ENCODE assay signal across 7 mouse cellular contexts in the genomic region with DNA sequence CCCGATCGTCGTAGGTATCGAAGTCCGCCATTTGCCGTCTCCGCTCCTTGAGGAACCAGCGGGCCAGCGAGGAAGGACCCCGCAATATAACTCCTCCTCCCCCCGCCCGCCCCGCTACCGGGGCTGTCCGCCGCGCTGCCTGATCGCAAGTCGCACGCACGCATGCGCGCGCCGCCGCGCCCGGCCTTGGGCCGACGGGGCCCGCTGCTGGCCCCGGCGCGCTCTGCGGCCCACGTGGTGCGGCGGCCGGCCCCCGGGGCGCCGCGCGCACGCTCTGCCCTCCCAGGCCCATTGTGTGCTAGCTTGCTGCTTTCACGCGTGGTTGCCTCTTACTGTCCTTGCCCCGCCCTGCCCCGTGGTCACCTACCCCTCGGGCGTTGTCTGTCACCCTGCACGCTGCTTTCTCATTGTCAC. TPM values are rescaled to one million over a fixed set of nuclear protein-coding genes. Genes with fewer than 3 reads are reported as not detected.
DNase-seq lines count a peak whose midpoint lies in the region; ATAC-seq and TF ChIP-seq lines count a peak whose summit lies in the region.

TSS of gene Eif4h (minus strand) at position 222 of the 414 bp plus-strand sequence.

- peak within 1 kb of the TSS; percentile 99 for H3K4me3 ChIP-seq in embryonic facial prominence, embryonic 10.5 days
- H3K4me3 ChIP-seq in intestine, postnatal 0 days (ENCODE audit: low read depth, low read length) = peak within 1 kb of the TSS; percentile 97
- H3K4me3 ChIP-seq in midbrain, embryonic 12.5 days = peak within 1 kb of the TSS; percentile 99
- peak within 1 kb of the TSS; percentile 81 for H3K4me3 ChIP-seq in small intestine, adult 2 months (ENCODE audit: low read depth, low read length)

- H3K9me3 ChIP-seq in embryonic facial prominence, embryonic 10.5 days = no peaks in the 10 kb centered on the region
- no peaks in the 10 kb centered on the region for H3K9me3 ChIP-seq in intestine, postnatal 0 days (ENCODE audit: control insufficient read depth)
- no peaks in the 10 kb centered on the region for H3K9me3 ChIP-seq in midbrain, embryonic 12.5 days

- peak within 1 kb of the TSS; percentile 100 for H3K9ac ChIP-seq in intestine, postnatal 0 days (ENCODE audit: low read depth, low read length)
- H3K9ac ChIP-seq in midbrain, embryonic 12.5 days (replicated peaks) = peak within 1 kb of the TSS; percentile 99

- intact Hi-C loops in left cerebral cortex, postnatal 4 days (cut with DNase I) = no loop called here

- TF ChIP-seq POLR2A in small intestine, adult 2 months (IDR thresholded peaks at IDR 0.05; ENCODE audit: low read depth, low read length) = peak; percentile 91; the same call in 1 of the 2 replicates

- peak; percentile 99 for DNase-seq in adrenal gland, postnatal 10 days
- peak; percentile 99 for DNase-seq in embryonic facial prominence, embryonic 10.5 days (ENCODE audit: low spot score)
- DNase-seq in gonadal fat pad, adult 2 months (ENCODE audit: low read depth) = no peak
- peak; percentile 99 for DNase-seq in left cerebral cortex, postnatal 4 days

- H3K27me3 ChIP-seq in embryonic facial prominence, embryonic 10.5 days (replicated peaks; ENCODE audit: low read depth, poor library complexity, severe bottlenecking) = no peaks in the 10 kb centered on the region
- H3K27me3 ChIP-seq in intestine, postnatal 0 days (replicated peaks; ENCODE audit: control insufficient read depth, insufficient read depth, low read length) = no peaks in the 10 kb centered on the region
- no peaks in the 10 kb centered on the region for H3K27me3 ChIP-seq in midbrain, embryonic 12.5 days
- H3K27me3 ChIP-seq in small intestine, adult 2 months (ENCODE audit: control insufficient read depth, insufficient read depth, low read length) = no peaks in the 10 kb centered on the region

- H3K27ac ChIP-seq in embryonic facial prominence, embryonic 10.5 days (replicated peaks) = peak within 1 kb of the TSS; percentile 99
- peak within 1 kb of the TSS; percentile 98 for H3K27ac ChIP-seq in intestine, postnatal 0 days (ENCODE audit: low read depth, low read length)
- peak within 1 kb of the TSS; percentile 93 for H3K27ac ChIP-seq in midbrain, embryonic 12.5 days (replicated peaks)
- peak within 1 kb of the TSS; percentile 88 for H3K27ac ChIP-seq in small intestine, adult 2 months (ENCODE audit: insufficient read depth, low read depth, low read length)

- peak within 1 kb of the TSS; percentile 76 for H3K4me2 ChIP-seq in intestine, postnatal 0 days (replicated peaks; ENCODE audit: low read depth)
- H3K4me2 ChIP-seq in midbrain, embryonic 12.5 days (replicated peaks) = peak within 1 kb of the TSS; percentile 79

- ATAC-seq in intestine, postnatal 0 days = peak; percentile 93
- ATAC-seq in midbrain, embryonic 12.5 days (ENCODE audit: low FRiP score, low read depth) = peak; percentile 93

- TF ChIP-seq CTCF in intestine, postnatal 0 days (IDR thresholded peaks at IDR 0.05; ENCODE audit: low read depth) = no peak
- no peak for TF ChIP-seq CTCF in small intestine, adult 2 months (IDR thresholded peaks at IDR 0.05; ENCODE audit: extremely low read depth, insufficient read length, insufficient replicate concordance, low read depth, low read length)

- H3K4me1 ChIP-seq in embryonic facial prominence, embryonic 10.5 days = peaks cover 16% of the 10 kb centered on the region
- H3K4me1 ChIP-seq in intestine, postnatal 0 days (replicated peaks; ENCODE audit: control insufficient read depth, insufficient read depth, low read length) = no peaks in the 10 kb centered on the region
- H3K4me1 ChIP-seq in midbrain, embryonic 12.5 days = peaks cover 12% of the 10 kb centered on the region
- H3K4me1 ChIP-seq in small intestine, adult 2 months (ENCODE audit: control insufficient read depth, insufficient read depth, insufficient read length, low read length) = peaks cover 5% of the 10 kb centered on the region; the same call in 1 of the 2 replicates

- H3K36me3 ChIP-seq in embryonic facial prominence, embryonic 10.5 days (replicated peaks) = peaks cover 34% of the 10 kb centered on the region
- peaks cover 19% of the 10 kb centered on the region for H3K36me3 ChIP-seq in intestine, postnatal 0 days (ENCODE audit: control insufficient read depth, insufficient read depth)
- H3K36me3 ChIP-seq in midbrain, embryonic 12.5 days = peaks cover 21% of the 10 kb centered on the region
- H3K36me3 ChIP-seq in small intestine, adult 2 months (ENCODE audit: control insufficient read depth, insufficient read depth, low read length) = peaks cover 12% of the 10 kb centered on the region

- under 1% methylated on average over 52 of the region's 52 CpGs for WGBS in embryonic facial prominence, embryonic 10.5 days
- WGBS in intestine, postnatal 0 days = under 1% methylated on average over 51 of the region's 52 CpGs
- WGBS in midbrain, embryonic 12.5 days = under 1% methylated on average over 45 of the region's 52 CpGs
- whole genome bisulfite sequencing in small intestine, adult 2 months = under 1% methylated on average over 46 of the region's 52 CpGs

RNA-seq across cellular contexts. Expression of gene Eif4h, which starts in this region (rescaled TPM):
- total RNA-seq in adrenal gland, postnatal 10 days (2021) = 100 to 1,000 TPM; 270 to 283 TPM
- 593 and 603 TPM in 2 replicates for polyA plus RNA-seq in embryonic facial prominence, embryonic 10.5 days (2016; fragmentation: Nextera tagmentation; extraction: Ambion mirVana)
- 183 and 208 TPM in 2 replicates for polyA plus RNA-seq in gonadal fat pad, adult 2 months (2012; rRNA removed)
- 217 and 232 TPM in 2 replicates for polyA plus RNA-seq in intestine, postnatal 0 days (2015; fragmentation: Nextera tagmentation; extraction: Ambion mirVana)
- 100 to 1,000 TPM; 285 to 287 TPM for total RNA-seq in left cerebral cortex, postnatal 4 days (2021)
- polyA plus RNA-seq in midbrain, embryonic 12.5 days (2016; fragmentation: Nextera tagmentation; extraction: Ambion mirVana) = 441 and 455 TPM in 2 replicates
- 99.4 and 256 TPM in 2 replicates for polyA plus RNA-seq in small intestine, adult 2 months (2012; rRNA removed)
